Comparison of ENCODE assay signal across 8 mouse cellular contexts in the genomic region with DNA sequence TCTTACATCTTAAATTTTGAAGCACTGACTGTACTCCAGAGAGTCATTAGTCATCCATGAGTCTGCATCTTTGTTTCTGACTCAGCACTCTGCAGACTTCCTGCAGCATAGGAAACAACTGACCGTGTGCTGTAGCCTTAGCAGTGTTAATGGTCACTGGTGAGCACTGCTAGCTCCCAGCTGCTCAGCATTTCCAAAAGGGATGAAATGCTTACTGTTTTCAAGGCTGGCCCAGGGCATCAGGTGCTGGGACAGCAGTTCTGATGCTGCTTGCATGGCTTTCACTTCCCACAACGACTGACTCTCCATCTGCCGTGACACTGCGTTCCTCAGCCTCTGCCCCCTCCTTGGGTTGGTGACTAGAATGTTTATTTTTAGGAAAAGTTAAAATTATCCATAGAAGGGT. TPM values are rescaled to one million over a fixed set of nuclear protein-coding genes. Genes with fewer than 3 reads are reported as not detected.
A peak's percentile ranks its signal among the peaks of the same experiment; 100 is the strongest.
DNase-seq lines count a peak whose midpoint lies in the region; ATAC-seq lines count a peak whose summit lies in the region.

No protein-coding gene starts in this region.

- 73% methylated on average over 4 of the region's 4 CpGs for WGBS in hindbrain, embryonic 11.5 days
- 58% methylated on average over 4 of the region's 4 CpGs for WGBS in hindbrain, embryonic 14.5 days
- WGBS in liver, embryonic 12.5 days (ENCODE audit: insufficient replicate concordance) = 43% methylated on average over 4 of the region's 4 CpGs

- no peaks in the 10 kb centered on the region for H3K27me3 ChIP-seq in hindbrain, embryonic 11.5 days (ENCODE audit: control insufficient read depth, insufficient read depth, low read length)
- no peaks in the 10 kb centered on the region for H3K27me3 ChIP-seq in hindbrain, embryonic 14.5 days (ENCODE audit: control insufficient read depth, insufficient read depth, low read length)
- no peaks in the 10 kb centered on the region for H3K27me3 ChIP-seq in liver, embryonic 12.5 days (replicated peaks)

- ATAC-seq in hindbrain, embryonic 11.5 days (ENCODE audit: low FRiP score) = peak; percentile 25; the same call in 1 of the 2 replicates
- no peak for ATAC-seq in hindbrain, embryonic 14.5 days (ENCODE audit: low FRiP score)
- ATAC-seq in liver, embryonic 12.5 days = peak; percentile 98

- no peak overlapping the region for H3K9ac ChIP-seq in hindbrain, embryonic 11.5 days (ENCODE audit: low read depth, low read length)
- H3K9ac ChIP-seq in hindbrain, embryonic 14.5 days = no peak overlapping the region
- 0 out of 2 replicates have a peak overlapping the region, but pooled peaks have one; percentile 27 for H3K9ac ChIP-seq in liver, embryonic 12.5 days

- H3K4me1 ChIP-seq in hindbrain, embryonic 11.5 days (replicated peaks; ENCODE audit: control insufficient read depth, insufficient read depth, low read length) = no peaks in the 10 kb centered on the region
- no peaks in the 10 kb centered on the region for H3K4me1 ChIP-seq in hindbrain, embryonic 14.5 days (replicated peaks; ENCODE audit: control insufficient read depth, insufficient read depth, low read length)
- H3K4me1 ChIP-seq in liver, embryonic 12.5 days = peaks cover 30% of the 10 kb centered on the region

- no peak overlapping the region for H3K4me2 ChIP-seq in hindbrain, embryonic 11.5 days (replicated peaks; ENCODE audit: low read depth, low read length)
- no peak overlapping the region for H3K4me2 ChIP-seq in hindbrain, embryonic 14.5 days (replicated peaks)
- H3K4me2 ChIP-seq in liver, embryonic 12.5 days = peak overlapping the region; percentile 53

- H3K4me3 ChIP-seq in hindbrain, embryonic 11.5 days (ENCODE audit: low read depth, low read length) = no peak overlapping the region
- H3K4me3 ChIP-seq in hindbrain, embryonic 14.5 days (replicated peaks; ENCODE audit: low read length) = no peak overlapping the region
- peak overlapping the region; percentile 22; the same call in 1 of the 2 replicates for H3K4me3 ChIP-seq in liver, embryonic 12.5 days

- no peak overlapping the region for H3K27ac ChIP-seq in hindbrain, embryonic 11.5 days (ENCODE audit: low read depth, low read length)
- no peak overlapping the region for H3K27ac ChIP-seq in hindbrain, embryonic 14.5 days
- peak overlapping the region; percentile 88 for H3K27ac ChIP-seq in liver, embryonic 12.5 days

- no peaks in the 10 kb centered on the region for H3K36me3 ChIP-seq in hindbrain, embryonic 11.5 days (ENCODE audit: control insufficient read depth, insufficient read depth, low read length)
- no peaks in the 10 kb centered on the region for H3K36me3 ChIP-seq in hindbrain, embryonic 14.5 days (replicated peaks; ENCODE audit: control insufficient read depth, insufficient read depth)
- no peaks in the 10 kb centered on the region for H3K36me3 ChIP-seq in liver, embryonic 12.5 days

- no peak for DNase-seq in hindbrain, embryonic 11.5 days (ENCODE audit: low spot score)
- no peak for DNase-seq in hindbrain, embryonic 14.5 days (ENCODE audit: low spot score)
- peak; percentile 8 to 14 for DNase-seq in spleen, postnatal 10 days (ENCODE audit: low spot score in 2 of 2)
- no peak for DNase-seq in spleen, adult 18-20 months
- DNase-seq in frontal cortex, postnatal 10 days (ENCODE audit: low spot score in 2 of 2) = peak; percentile 12 to 14
- peak; percentile 44 for DNase-seq in telencephalon, adult 2 months (ENCODE audit: low read depth, low spot score)
- no peak for DNase-seq in natural killer cell, adult 2 months (ENCODE audit: low spot score in 2 of 2)

- H3K9me3 ChIP-seq in hindbrain, embryonic 11.5 days (ENCODE audit: control insufficient read depth, low read length) = no peaks in the 10 kb centered on the region
- H3K9me3 ChIP-seq in hindbrain, embryonic 14.5 days (ENCODE audit: control insufficient read depth, low read length) = no peaks in the 10 kb centered on the region
- no peaks in the 10 kb centered on the region for H3K9me3 ChIP-seq in liver, embryonic 12.5 days (replicated peaks)

RNA-seq across cellular contexts. Expression of a gene that starts 29.8 kb away (rescaled TPM):
- 25.4 and 28.8 TPM in 2 replicates for polyA plus RNA-seq in hindbrain, embryonic 11.5 days (2014; fragmentation: Nextera tagmentation; extraction: Ambion mirVana)
- polyA plus RNA-seq in hindbrain, embryonic 14.5 days (2014; fragmentation: Nextera tagmentation; extraction: Ambion mirVana) = 23.5 and 24.0 TPM in 2 replicates
- polyA plus RNA-seq in liver, embryonic 12.5 days (2016; fragmentation: Nextera tagmentation; extraction: Ambion mirVana) = 14.0 and 17.1 TPM in 2 replicates

RNA-seq across cellular contexts. Expression of a gene that starts 29.8 kb away (rescaled TPM):
- 18.3 and 18.8 TPM in 2 replicates for polyA plus RNA-seq in hindbrain, embryonic 11.5 days (2014; fragmentation: Nextera tagmentation; extraction: Ambion mirVana)
- 11.7 and 16.5 TPM in 2 replicates for polyA plus RNA-seq in hindbrain, embryonic 14.5 days (2014; fragmentation: Nextera tagmentation; extraction: Ambion mirVana)
- polyA plus RNA-seq in liver, embryonic 12.5 days (2016; fragmentation: Nextera tagmentation; extraction: Ambion mirVana) = 6.9 and 7.1 TPM in 2 replicates

RNA-seq across cellular contexts. Expression of a gene that starts 30.0 kb away (rescaled TPM):
- 8.8 and 11.9 TPM in 2 replicates for polyA plus RNA-seq in hindbrain, embryonic 11.5 days (2014; fragmentation: Nextera tagmentation; extraction: Ambion mirVana)
- polyA plus RNA-seq in hindbrain, embryonic 14.5 days (2014; fragmentation: Nextera tagmentation; extraction: Ambion mirVana) = 13.0 and 13.7 TPM in 2 replicates
- polyA plus RNA-seq in liver, embryonic 12.5 days (2016; fragmentation: Nextera tagmentation; extraction: Ambion mirVana) = 3.3 and 3.5 TPM in 2 replicates

RNA-seq across cellular contexts. Expression of a gene that starts 35.5 kb away (rescaled TPM):
- polyA plus RNA-seq in hindbrain, embryonic 11.5 days (2014; fragmentation: Nextera tagmentation; extraction: Ambion mirVana) = 25.8 and 27.1 TPM in 2 replicates
- 23.4 and 24.4 TPM in 2 replicates for polyA plus RNA-seq in hindbrain, embryonic 14.5 days (2014; fragmentation: Nextera tagmentation; extraction: Ambion mirVana)
- 12.0 and 19.6 TPM in 2 replicates for polyA plus RNA-seq in liver, embryonic 12.5 days (2016; fragmentation: Nextera tagmentation; extraction: Ambion mirVana)

Comparison
In these comparisons a context has a peak if more than half of its experiments do, and no peak if none do; other contexts are left out.
1. DNase-seq: peak in spleen, postnatal 10 days (2 of 2), frontal cortex, postnatal 10 days (2 of 2) and telencephalon, adult 2 months (single experiment); none in hindbrain, embryonic 11.5 days (single experiment), hindbrain, embryonic 14.5 days (single experiment), spleen, adult 18-20 months (0 of 2) and natural killer cell, adult 2 months (0 of 2).